Mouse (Mus musculus): Measurements from ENCODE around the gene Sgms1.
"Not testable (repeated sequence)": the region's sequence is repeated elsewhere in the genome, so short reads cannot be mapped to it uniquely, and the experiment has no call there.

The Sgms1 gene

DNA sequence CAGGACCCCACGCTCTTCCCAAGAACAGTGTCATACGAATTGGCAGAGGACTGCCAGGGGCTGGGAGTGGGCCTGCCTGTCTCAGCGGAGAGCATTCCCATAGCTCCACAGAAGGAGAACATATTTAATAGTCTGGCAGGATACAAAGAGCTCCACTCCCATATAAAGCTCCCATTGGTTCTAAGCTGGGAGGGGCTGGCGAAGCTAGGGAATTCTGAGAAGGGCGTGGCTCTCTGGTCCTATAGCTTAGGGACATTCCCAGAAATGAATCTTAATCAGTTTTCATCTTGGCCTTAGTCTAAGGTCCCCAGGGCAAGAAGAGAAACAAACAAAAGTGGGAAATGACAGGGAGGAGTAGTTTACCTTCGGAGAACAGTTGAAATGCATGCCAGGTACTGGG is 247.1 kb downstream of the Sgms1 start:
- DNase-seq (ENCODE audit: low read depth, low spot score) = no peak

DNA sequence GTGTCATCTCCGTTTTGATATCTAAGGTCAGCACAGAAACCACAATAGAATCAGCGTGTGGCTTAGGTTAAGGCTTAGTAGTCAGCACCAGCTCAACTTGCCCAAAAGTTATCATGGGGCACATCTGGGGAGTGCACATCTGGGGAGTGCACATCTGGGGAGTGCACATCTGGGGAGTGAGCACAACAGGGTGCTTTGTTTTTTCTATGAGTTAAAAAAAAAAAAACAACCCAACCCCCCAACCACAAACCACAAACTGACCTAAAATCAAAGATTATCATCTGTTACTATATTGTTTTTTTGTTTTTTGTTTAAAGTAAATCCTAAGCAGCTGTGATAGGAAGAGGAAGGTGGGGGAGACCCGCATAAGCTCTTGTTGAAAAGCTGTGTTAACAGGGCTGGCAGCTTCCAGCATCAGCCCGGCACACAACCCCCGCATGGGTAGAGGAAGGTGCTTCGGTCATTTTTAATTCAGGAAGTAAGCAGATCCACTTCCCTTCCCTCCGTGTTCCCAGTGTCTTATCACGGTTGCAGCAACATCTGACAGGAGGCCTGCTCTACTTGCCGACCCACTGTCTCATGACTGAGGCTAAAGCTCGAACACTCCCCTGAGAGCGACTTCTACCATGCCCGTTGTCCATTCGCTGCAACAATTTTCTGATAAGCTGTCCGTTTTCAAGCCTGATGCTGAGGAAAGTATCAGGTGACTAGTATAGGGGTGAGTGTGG is 251.0 kb downstream of the Sgms1 start:
- no peak for DNase-seq (ENCODE audit: low read depth, low spot score)

GRCm38 (mm10) chr19:32137904-32138303 is 251.6 kb downstream of the Sgms1 start:
- no peak for DNase-seq (ENCODE audit: low read depth, low spot score)

DNA sequence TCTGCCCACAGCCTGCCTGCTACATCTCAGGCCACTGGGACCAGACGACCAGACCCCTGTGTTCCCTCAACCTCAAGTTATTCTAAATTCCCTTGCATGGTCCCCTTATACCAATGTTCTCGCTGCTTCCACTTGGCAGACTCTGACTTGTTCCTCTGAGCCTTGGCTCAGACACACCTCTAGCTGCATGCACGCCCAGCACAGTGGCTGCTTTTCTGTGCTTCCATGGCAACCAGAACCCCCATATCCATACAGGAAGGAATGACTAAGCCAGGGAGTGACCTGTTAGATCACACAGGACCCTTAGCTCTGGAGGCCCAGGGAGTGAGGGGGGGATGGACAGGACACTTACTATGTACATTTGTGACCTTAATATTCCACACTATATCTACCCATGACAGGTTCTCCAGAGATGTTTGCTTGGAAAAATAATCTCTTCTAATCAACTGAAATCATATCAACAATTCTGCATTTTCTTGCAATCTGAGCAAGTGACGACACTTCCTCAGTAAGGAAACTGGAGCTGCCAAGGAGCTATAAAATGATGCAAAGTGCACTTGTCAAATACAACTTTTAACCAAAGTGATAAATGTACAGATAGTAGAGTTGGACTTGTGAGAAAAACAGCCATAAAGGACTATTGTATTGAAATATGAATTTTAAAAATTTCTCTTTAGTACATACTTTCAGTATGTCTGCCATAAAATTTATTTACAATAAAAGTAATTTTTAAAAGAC is 252.5 kb downstream of the Sgms1 start:
- DNase-seq (ENCODE audit: low read depth, low spot score) = no peak

DNA sequence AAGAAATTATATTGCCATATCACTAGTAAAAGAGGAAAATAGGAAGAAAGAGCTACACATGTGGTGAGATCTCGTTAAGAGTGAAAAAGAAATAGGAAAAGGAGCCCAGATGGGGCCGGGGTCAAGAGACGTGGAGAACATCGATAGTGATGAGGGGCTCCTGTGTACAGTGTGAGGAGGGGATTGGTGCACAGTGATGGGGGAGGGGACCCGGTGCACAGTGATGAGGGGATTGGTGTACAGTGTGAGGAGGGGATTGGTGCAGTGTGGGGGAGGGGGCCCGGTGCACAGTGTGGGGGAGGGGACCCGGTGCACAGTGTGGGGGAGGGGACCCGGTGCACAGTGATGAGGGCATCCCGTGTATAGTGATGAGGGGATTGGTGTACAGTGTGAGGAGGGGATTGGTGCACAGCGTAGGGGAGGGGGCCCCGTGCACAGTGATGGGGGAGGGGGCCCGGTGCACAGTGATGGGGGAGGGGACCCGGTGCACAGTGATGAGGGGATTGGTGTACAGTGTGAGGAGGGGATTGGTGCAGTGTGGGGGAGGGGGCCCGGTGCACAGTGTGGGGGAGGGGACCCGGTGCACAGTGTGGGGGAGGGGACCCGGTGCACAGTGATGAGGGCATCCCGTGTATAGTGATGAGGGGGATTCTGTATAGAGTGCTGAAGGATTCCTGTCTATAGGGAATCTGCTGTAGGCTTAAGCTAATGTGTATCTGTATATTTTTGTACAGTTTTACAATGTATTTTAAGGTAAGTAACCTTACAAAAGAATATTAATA is 257.6 kb downstream of the Sgms1 start:
- not testable (repeated sequence) for DNase-seq (ENCODE audit: low read depth, low spot score)

DNA sequence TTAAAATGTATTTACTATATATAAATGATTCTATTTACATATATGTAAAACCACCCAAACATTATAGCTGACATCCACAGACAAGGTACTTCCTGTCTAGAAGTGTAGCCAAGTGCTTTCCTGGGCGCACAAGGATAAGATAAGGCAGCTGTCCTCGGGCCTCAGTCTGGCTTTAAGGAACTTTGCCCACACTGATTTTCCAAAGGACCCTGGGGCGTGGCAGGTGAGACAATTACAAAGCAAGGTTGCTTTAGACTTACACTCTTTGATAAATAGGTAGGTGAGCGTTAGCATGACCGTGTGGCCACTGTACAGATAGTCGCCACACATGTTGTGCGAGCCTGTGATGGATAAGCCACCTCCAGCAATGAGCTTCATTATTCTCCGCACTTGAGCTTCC is 260.2 kb downstream of the Sgms1 start:
- no peak for DNase-seq (ENCODE audit: low read depth, low spot score)

- DNase-seq (ENCODE audit: low read depth, low spot score) = no peak
Observed at GRCm38 (mm10) chr19:32127180-32127850, 262.2 kb downstream of the Sgms1 start.

DNA sequence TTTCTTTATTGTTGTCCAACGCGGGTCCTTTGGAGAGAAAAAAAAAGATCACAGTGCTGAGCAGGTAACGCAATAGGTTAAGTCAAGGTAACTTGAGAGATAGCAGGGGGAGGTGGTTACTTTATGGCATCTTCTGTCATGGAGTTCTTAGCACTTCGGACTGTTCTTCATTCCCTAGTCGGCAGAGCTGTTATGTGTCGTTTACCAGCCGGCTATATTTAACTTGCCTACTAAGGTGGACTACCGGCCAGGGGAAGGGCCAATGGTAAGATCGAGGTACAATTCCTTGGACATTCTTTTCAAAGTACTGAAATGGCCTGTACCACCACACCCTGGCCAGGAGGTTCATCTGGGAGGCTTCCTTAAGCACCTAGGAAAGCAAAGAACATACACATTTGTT is 265.4 kb downstream of the Sgms1 start:
- no peak for DNase-seq (ENCODE audit: low read depth, low spot score)

DNA sequence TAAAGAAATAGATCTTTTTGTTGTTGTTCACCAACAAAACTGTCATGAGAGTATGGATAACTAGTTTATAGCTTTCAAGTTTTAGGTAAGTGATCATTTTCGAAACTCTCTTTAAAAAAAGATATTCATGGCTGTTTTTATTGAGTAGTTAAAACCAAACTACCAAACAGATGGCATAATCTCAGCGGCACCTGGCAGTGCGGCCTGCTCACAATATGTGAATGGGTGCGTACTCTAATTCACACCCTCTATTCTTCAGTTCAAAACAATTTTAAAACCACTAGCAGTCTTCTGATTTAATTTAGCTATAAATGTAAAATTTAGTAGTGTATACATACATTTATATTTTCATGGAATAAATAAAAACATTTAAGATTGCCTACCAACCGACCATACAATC is 266.3 kb downstream of the Sgms1 start:
- no peak for DNase-seq (ENCODE audit: low read depth, low spot score)

GRCm38 (mm10) chr19:32120798-32121197 is 268.7 kb downstream of the Sgms1 start:
- DNase-seq (ENCODE audit: low read depth, low spot score) = no peak

GRCm38 (mm10) chr19:32119666-32120065 is 269.8 kb downstream of the Sgms1 start:
- DNase-seq (ENCODE audit: low read depth, low spot score) = no peak

GRCm38 (mm10) chr19:32118496-32118895 is 271.0 kb downstream of the Sgms1 start:
- DNase-seq (ENCODE audit: low read depth, low spot score) = no peak

DNA sequence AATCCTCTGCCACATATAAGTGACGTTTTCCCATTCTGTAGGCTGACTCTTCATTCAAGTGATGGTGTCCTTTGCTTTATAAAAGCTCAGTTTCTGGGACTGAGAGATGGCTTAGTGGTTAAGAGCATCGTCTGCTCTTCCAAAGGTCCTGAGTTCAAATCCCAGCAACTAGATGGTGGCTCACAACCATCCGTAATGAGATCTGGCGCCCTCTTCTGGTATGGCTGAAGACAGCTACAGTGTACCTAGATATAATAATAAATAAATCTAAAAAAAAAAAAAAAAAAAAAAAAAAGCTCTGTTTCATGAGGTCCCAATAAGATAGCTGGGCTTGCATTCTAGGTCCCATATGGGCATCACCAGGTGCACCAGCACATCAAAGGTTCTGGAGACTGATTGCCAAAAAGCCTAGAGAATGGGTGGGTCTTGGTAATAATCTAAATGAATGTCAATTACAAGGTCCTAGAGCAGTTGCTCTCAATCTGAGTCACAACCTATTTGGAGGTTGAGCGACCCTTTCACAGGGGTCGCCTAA is 272.0 kb downstream of the Sgms1 start:
- no peak for DNase-seq (ENCODE audit: low read depth, low spot score)

- DNase-seq (ENCODE audit: low read depth, low spot score) = no peak
Observed at GRCm38 (mm10) chr19:32111866-32112790, 277.4 kb downstream of the Sgms1 start.

DNA sequence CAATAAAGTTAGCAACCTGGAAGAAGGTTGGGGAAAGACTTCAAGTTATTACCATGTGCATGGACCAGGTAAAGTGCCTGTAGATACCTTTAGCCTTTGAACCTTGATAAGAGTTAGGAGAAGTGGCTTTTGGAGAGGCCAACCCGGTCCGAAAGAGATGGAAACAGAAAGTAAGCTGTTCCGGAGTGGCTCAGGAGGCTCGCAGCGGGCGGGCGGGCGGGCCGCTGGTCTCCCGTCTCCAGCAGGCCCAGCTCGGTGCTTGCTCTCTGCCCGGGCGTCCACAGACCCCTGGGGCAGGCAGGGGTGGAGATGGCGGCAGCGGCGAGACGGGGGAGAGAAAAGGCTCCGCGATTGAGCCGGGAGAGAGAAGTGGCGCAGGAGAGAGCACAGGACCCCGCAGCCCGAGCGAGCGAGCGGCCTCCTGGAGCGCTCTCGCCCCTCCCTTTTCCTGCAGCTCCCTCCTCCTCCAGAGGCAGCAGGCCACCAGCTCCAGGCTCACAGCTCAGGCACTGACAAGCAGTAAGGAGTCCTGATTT is 281.7 kb downstream of the Sgms1 start, which contains the start of gene Asah2:
TSS of gene Asah2 (minus strand) at position 441 of the 536 bp plus-strand sequence.
- peak; percentile 39 for DNase-seq (ENCODE audit: low read depth, low spot score)

DNA sequence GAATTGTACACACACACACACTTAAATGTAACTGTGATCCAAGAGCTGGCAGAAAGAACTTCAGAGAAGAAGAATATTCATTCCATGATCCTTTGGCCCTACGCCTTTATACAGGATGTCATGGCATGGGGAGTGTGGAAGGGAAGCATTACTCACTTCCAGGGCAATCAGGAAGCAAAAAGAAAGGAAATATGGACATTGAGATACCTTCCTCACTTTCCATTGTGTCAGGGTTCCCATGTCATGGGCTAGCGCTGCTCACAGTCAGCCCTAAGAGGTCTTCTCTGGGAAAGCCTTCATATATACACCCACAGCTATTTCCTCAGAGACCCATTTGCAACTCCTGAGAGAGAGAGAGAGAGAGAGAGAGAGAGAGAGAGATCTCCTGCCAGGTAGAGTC is 282.8 kb downstream of the Sgms1 start:
- no peak for DNase-seq (ENCODE audit: low read depth, low spot score)

DNA sequence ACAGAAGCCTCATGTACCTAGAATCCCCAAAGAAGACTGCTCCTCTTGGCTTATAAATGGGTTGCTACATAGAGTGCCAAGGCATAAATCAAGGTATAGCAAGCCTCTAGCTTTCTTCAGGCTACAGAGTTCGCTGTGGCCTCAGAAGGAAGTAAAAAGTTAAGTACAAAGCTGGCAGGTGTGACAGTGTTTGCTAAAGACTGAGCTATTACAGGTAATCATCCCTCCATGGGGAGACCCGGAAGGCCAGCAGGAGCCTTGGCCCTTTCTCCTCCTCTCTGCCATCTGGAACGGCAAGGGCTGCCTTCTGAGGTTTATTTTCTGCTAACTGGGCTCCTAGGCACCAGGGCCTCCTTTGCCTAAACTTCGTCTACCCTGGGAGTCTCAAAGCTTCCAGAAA is 285.3 kb downstream of the Sgms1 start:
- DNase-seq (ENCODE audit: low read depth, low spot score) = no peak

GRCm38 (mm10) chr19:32102976-32103300 is 286.6 kb downstream of the Sgms1 start:
- peak; percentile 16 for DNase-seq (ENCODE audit: low read depth, low spot score)

DNA sequence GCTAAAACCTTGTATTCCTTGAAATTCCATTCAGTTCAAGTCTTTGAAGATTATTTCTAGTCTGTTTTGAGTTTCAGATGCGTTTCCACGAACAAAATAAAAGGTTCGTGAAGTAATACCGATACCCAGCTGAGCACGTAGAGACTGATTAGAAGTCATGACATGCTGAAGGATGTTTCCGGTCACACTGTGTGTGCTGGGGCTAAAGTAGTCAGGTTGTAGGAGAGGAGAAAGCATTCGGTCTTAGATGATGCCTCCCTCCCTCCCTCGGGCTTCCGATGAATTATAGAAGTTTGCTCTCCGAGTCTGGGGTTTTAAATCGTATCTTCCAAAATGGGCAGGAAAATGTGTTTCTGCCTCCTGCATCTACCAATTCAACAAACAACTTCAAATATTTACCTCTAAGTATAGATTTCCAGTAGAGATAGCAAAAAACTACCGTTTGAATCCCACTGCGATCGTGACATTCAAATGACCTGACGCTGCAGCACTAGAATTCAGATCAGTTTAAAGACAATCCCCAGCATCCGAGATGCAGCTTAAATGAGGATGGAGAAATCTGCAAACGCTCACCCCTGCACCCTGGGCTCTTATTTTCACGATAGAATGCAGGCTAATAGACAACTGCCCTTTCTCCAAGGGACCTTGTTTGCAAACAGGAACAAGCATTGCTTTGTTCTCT is 287.1 kb downstream of the Sgms1 start:
- no peak for DNase-seq (ENCODE audit: low read depth, low spot score)

DNA sequence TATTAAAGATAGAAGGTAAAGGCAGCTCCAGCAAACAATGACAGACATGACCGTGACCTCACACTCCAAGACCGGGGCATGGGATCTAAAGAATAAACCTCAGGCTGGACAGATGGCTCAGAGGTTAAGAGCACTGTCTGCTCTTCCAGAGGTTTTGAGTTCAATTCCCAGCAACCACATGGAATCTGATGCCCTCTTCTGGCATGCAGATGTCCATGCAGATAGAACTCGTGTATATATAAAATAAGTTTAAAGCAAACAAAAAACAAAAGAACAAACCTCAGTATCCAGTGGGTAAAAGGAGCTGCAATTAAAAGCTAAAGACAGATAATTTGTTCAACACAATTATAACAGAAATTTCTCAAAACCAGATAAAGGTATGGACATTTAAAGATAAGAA is 290.9 kb downstream of the Sgms1 start:
- DNase-seq (ENCODE audit: low read depth, low spot score) = no peak
